Mouse (Mus musculus): ENCODE results near the gene Tcam1. TPM values are rescaled to one million over a fixed set of nuclear protein-coding genes. Genes with fewer than 3 reads are reported as not detected.

Tcam1 gene
- polyA plus RNA-seq, 1 experiment from 2014 or later, result 0.10 TPM

DNA sequence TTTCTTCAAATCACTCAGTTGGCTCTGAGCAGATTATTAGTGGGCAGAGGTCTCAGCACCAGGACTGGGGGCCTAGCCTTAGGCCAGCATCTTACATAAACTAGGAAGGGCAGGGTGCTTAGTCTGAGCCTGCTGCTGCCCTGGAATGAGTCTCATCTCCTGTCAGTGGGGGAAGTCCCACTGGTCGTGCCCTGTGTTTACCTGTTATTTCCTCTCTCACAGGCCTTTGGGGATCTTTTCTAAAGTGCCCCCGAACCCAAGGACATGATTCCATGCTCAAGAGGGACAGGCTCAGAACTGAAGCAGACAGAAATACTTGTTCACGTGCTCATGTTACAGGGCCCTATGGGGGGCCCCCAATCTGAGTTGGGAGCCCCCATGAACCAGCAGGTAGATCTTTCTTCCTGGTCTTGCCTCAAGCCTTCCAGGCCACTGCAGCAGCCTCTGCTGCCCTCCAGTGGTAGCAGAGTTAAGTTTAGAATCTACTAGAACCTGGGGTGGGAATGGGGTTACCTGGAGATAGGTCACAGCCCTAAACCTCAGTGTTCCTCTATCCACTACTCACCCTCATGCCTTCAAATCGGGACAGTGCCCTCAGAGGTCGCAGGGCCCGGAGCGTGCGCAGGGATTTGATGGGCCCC, 49.2 kb downstream of the Tcam1 start:
- 66% methylated on average over 8 of the region's 8 CpGs for WGBS
- H3K9ac ChIP-seq (ENCODE audit: low read length), result no peak overlapping the region

GRCm38 (mm10) chr11:106326475-106326874, 50.0 kb downstream of the Tcam1 start:
- Histone ChIP-seq H3K27ac (replicated peaks) (no peak overlapping the region), H3K9ac (ENCODE audit: low read length) (no peak overlapping the region), H3K4me2 (replicated peaks; ENCODE audit: low read depth) (no peak overlapping the region), H3K9me3 (ENCODE audit: control insufficient read depth, low read length) (no peaks in the 10 kb centered on the region), H3K4me3 (ENCODE audit: low read depth, low read length) (no peak overlapping the region), H3K36me3 (ENCODE audit: control insufficient read depth, insufficient read depth, low read length) (no peaks in the 10 kb centered on the region), H3K4me1 (replicated peaks; ENCODE audit: control insufficient read depth, insufficient read depth) (no peaks in the 10 kb centered on the region), H3K27me3 (ENCODE audit: control insufficient read depth, insufficient read depth, low read length) (no peaks in the 10 kb centered on the region)
- DNase-seq (ENCODE audit: low spot score), result no peak
- WGBS, result 81% methylated on average over 8 of the region's 8 CpGs
- TF ChIP-seq CTCF (IDR thresholded peaks at IDR 0.05; ENCODE audit: low read depth) (no peak), EP300 (optimal IDR thresholded peaks at IDR 0.05) (no peak)
- no peak for ATAC-seq (ENCODE audit: low FRiP score, low TSS enrichment)

More for the DNA sequence above, 49.2 kb downstream of the Tcam1 start:
- no peaks in the 10 kb centered on the region for H3K27me3 ChIP-seq (ENCODE audit: control insufficient read depth, insufficient read depth, low read length)
- peak; percentile 46; the same call in 1 of the 2 replicates for ATAC-seq (ENCODE audit: low FRiP score, low TSS enrichment)
- no peak overlapping the region for H3K27ac ChIP-seq (replicated peaks)
- no peaks in the 10 kb centered on the region for H3K9me3 ChIP-seq (ENCODE audit: control insufficient read depth, low read length)
- H3K4me3 ChIP-seq (ENCODE audit: low read depth, low read length), result no peak overlapping the region
- TF ChIP-seq EP300 (optimal IDR thresholded peaks at IDR 0.05) (no peak), CTCF (IDR thresholded peaks at IDR 0.05; ENCODE audit: low read depth) (peak; percentile 88)
- DNase-seq (ENCODE audit: low spot score), result peak; percentile 74
- H3K36me3 ChIP-seq (ENCODE audit: control insufficient read depth, insufficient read depth, low read length), result no peaks in the 10 kb centered on the region
- no peaks in the 10 kb centered on the region for H3K4me1 ChIP-seq (replicated peaks; ENCODE audit: control insufficient read depth, insufficient read depth)
- H3K4me2 ChIP-seq (replicated peaks; ENCODE audit: low read depth), result no peak overlapping the region

GRCm38 (mm10) chr11:106328521-106328920, 52.0 kb downstream of the Tcam1 start:
- no peaks in the 10 kb centered on the region for H3K36me3 ChIP-seq (ENCODE audit: control insufficient read depth, insufficient read depth, low read length)
- no peaks in the 10 kb centered on the region for H3K27me3 ChIP-seq (ENCODE audit: control insufficient read depth, insufficient read depth, low read length)
- H3K4me2 ChIP-seq (replicated peaks; ENCODE audit: low read depth), result no peak overlapping the region
- DNase-seq (ENCODE audit: low spot score), result no peak
- H3K4me3 ChIP-seq (ENCODE audit: low read depth, low read length), result no peak overlapping the region
- no peak for TF ChIP-seq EP300 (optimal IDR thresholded peaks at IDR 0.05)
- no peak for TF ChIP-seq CTCF (IDR thresholded peaks at IDR 0.05; ENCODE audit: low read depth)
- WGBS, result 35% methylated on average over 5 of the region's 5 CpGs
- H3K9me3 ChIP-seq (ENCODE audit: control insufficient read depth, low read length), result no peaks in the 10 kb centered on the region
- no peak overlapping the region for H3K27ac ChIP-seq (replicated peaks)
- no peak for ATAC-seq (ENCODE audit: low FRiP score, low TSS enrichment)
- no peak overlapping the region for H3K9ac ChIP-seq (ENCODE audit: low read length)
- H3K4me1 ChIP-seq (replicated peaks; ENCODE audit: control insufficient read depth, insufficient read depth), result no peaks in the 10 kb centered on the region

DNA sequence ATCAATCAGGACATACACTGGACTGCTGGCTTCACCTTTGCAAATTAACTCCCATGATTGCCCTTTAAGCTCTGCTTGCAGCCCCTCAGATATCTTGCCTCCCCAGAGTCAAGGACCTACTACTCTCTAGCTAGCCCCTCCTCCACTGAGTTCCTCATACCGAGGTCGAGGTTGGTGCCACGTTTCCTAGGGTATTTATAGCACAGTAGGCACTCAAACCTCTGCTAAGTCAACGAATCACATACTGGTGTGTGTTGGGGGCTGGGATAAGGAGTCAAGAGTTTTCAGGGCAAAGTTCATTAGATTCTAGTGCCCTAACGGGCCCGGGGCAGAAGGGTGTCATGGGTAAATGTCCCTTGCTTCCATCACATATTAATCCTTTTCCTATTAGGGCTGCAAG, 52.7 kb downstream of the Tcam1 start:
- Histone ChIP-seq H3K4me1 (replicated peaks; ENCODE audit: control insufficient read depth, insufficient read depth) (no peaks in the 10 kb centered on the region), H3K27ac (replicated peaks) (no peak overlapping the region), H3K4me3 (ENCODE audit: low read depth, low read length) (no peak overlapping the region), H3K9me3 (ENCODE audit: control insufficient read depth, low read length) (no peaks in the 10 kb centered on the region), H3K9ac (ENCODE audit: low read length) (no peak overlapping the region), H3K36me3 (ENCODE audit: control insufficient read depth, insufficient read depth, low read length) (no peaks in the 10 kb centered on the region), H3K4me2 (replicated peaks; ENCODE audit: low read depth) (no peak overlapping the region), H3K27me3 (ENCODE audit: control insufficient read depth, insufficient read depth, low read length) (no peaks in the 10 kb centered on the region)
- TF ChIP-seq EP300 (optimal IDR thresholded peaks at IDR 0.05) (no peak), CTCF (IDR thresholded peaks at IDR 0.05; ENCODE audit: low read depth) (no peak)
- 44% methylated on average over 6 of the region's 6 CpGs for WGBS
- DNase-seq (ENCODE audit: low spot score) (no peak), ATAC-seq (ENCODE audit: low FRiP score, low TSS enrichment) (no peak)

GRCm38 (mm10) chr11:106329682-106330081, 53.2 kb downstream of the Tcam1 start:
- Histone ChIP-seq H3K36me3 (ENCODE audit: control insufficient read depth, insufficient read depth, low read length) (no peaks in the 10 kb centered on the region), H3K27ac (replicated peaks) (no peak overlapping the region), H3K4me3 (ENCODE audit: low read depth, low read length) (no peak overlapping the region), H3K4me2 (replicated peaks; ENCODE audit: low read depth) (no peak overlapping the region), H3K9me3 (ENCODE audit: control insufficient read depth, low read length) (no peaks in the 10 kb centered on the region), H3K9ac (ENCODE audit: low read length) (no peak overlapping the region), H3K27me3 (ENCODE audit: control insufficient read depth, insufficient read depth, low read length) (no peaks in the 10 kb centered on the region), H3K4me1 (replicated peaks; ENCODE audit: control insufficient read depth, insufficient read depth) (no peaks in the 10 kb centered on the region)
- ATAC-seq (ENCODE audit: low FRiP score, low TSS enrichment), result no peak
- peak; percentile 58 for DNase-seq (ENCODE audit: low spot score)
- WGBS, result 53% methylated on average over 7 of the region's 7 CpGs
- TF ChIP-seq CTCF (IDR thresholded peaks at IDR 0.05; ENCODE audit: low read depth), result peak; percentile 77
- no peak for TF ChIP-seq EP300 (optimal IDR thresholded peaks at IDR 0.05)

GRCm38 (mm10) chr11:106332458-106332857, 56.0 kb downstream of the Tcam1 start:
- Histone ChIP-seq H3K9ac (ENCODE audit: low read length) (no peak overlapping the region), H3K4me3 (ENCODE audit: low read depth, low read length) (no peak overlapping the region), H3K4me2 (replicated peaks; ENCODE audit: low read depth) (no peak overlapping the region), H3K27me3 (ENCODE audit: control insufficient read depth, insufficient read depth, low read length) (no peaks in the 10 kb centered on the region), H3K27ac (replicated peaks) (no peak overlapping the region), H3K36me3 (ENCODE audit: control insufficient read depth, insufficient read depth, low read length) (no peaks in the 10 kb centered on the region), H3K9me3 (ENCODE audit: control insufficient read depth, low read length) (no peaks in the 10 kb centered on the region), H3K4me1 (replicated peaks; ENCODE audit: control insufficient read depth, insufficient read depth) (no peaks in the 10 kb centered on the region)
- ATAC-seq (ENCODE audit: low FRiP score, low TSS enrichment), result no peak
- 51% methylated on average over 4 of the region's 4 CpGs for WGBS
- TF ChIP-seq EP300 (optimal IDR thresholded peaks at IDR 0.05), result no peak
- no peak for TF ChIP-seq CTCF (IDR thresholded peaks at IDR 0.05; ENCODE audit: low read depth)
- DNase-seq (ENCODE audit: low spot score), result no peak
